Mouse (Mus musculus) ES-Bruce4 (cell line): ENCODE data around the gene Sf3a3. TPM values are rescaled to one million over a fixed set of nuclear protein-coding genes. Genes with fewer than 3 reads are reported as not detected.
A peak's percentile ranks its signal among the peaks of the same experiment; 100 is the strongest.

Experiments
- H3K27ac ChIP-seq: 2 replicates; pipeline ENCODE4 v1.5.1; 2012; ENCODE audit warnings: low read length, inconsistent platforms; ENCODE audit not compliant: insufficient read depth
- H3K27me3 ChIP-seq: 2 replicates; pipeline ENCODE4 v1.6.1; 2012; ENCODE audit warnings: mild to moderate bottlenecking, low read length, inconsistent platforms; ENCODE audit not compliant: control insufficient read depth, poor library complexity, insufficient read depth, severe bottlenecking
- H3K36me3 ChIP-seq: 2 replicates; pipeline ENCODE4 v1.6.1; 2012; ENCODE audit warnings: inconsistent platforms, mild to moderate bottlenecking, low read length, moderate library complexity; ENCODE audit not compliant: control insufficient read depth, poor library complexity, insufficient read depth, severe bottlenecking
- H3K4me1 ChIP-seq: one replicate; pipeline ENCODE4 v1.8.1; 2011; ENCODE audit warnings: low read length; ENCODE audit not compliant: control insufficient read depth, insufficient read depth
- H3K4me3 ChIP-seq: 2 replicates; pipeline ENCODE4 v1.5.1; 2011; ENCODE audit warnings: low read depth, mild to moderate bottlenecking, low read length
- H3K9ac ChIP-seq: 2 replicates; pipeline ENCODE4 v1.6.1; 2012; ENCODE audit warnings: low read depth, mild to moderate bottlenecking, inconsistent platforms; ENCODE audit not compliant: poor library complexity, severe bottlenecking
- H3K9me3 ChIP-seq: replicated peaks from 2 replicates; pipeline ENCODE4 v1.6.1; 2012; ENCODE audit warnings: mild to moderate bottlenecking, low read length, inconsistent platforms; ENCODE audit not compliant: control insufficient read depth, poor library complexity, insufficient read depth, severe bottlenecking
- CTCF ChIP-seq: IDR thresholded peaks from one replicate; pipeline ENCODE4 v1.8.1; 2011; ENCODE audit warnings: low read depth, low read length
- EP300 ChIP-seq: IDR thresholded peaks from 2 replicates; pipeline ENCODE4 v1.6.1; 2011; ENCODE audit warnings: low read depth, low read length; ENCODE audit not compliant: insufficient read depth
- POLR2A ChIP-seq: IDR thresholded peaks from one replicate; pipeline ENCODE4 v1.8.1; 2011; ENCODE audit warnings: low read length; ENCODE audit not compliant: insufficient read depth
- polyA plus RNA-seq: library from polyadenylated mRNA; stranded (reverse); fragments of >200 nt; gene quantifications from 2 replicates; pipeline ENCODE4 v1.2.4, GENCODE M21; 2011; ENCODE audit warnings: low read depth; ENCODE audit not compliant: missing spikeins, insufficient read depth, insufficient read length

Sf3a3 gene
- polyA plus RNA-seq = 110 and 127 TPM in 2 replicates

DNA sequence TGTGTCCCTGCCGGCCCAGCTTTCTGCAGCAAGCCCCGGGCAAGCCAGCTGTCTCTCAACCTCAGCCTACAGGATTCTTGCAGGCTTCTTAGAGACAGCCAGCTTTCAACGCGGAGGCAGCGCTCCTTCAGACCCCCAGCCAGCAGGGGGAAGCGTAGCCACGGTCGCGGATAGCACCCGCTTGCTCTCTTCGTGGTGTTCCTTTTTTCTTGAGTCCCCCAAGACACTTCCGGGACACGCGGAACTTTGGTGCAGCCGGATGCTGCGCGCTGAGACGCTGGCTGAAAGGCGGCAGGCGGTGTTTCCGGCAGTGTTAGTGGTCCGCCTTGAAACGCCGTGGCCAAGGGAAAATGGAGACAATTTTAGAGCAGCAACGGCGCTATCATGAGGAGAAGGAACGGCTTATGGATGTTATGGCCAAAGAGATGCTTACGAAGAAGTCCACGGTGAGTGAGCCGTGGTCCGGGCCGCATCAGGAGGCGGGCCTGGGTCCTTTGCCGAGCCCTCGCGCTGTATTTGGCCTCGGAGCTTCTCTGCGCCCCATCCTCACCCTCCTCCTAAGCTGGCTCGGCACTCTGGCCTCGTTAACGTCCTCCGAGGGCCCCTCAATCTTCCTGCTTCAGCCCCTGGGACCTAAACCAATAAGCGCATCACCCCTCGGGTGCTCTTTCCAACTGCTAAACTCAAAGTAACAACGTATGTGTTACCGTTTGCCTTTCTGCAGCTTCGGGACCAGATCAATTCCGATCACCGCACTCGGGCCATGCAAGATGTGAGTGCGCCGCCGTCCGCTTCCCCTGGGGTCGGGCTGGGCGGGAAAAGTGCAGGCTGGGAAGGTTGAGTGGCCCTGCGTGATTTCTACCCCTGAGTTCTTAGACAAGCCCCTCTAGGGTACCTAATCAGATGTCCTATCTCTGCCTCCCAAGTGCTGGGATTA lies at the start of gene Sf3a3:
Sf3a3 (plus strand) TSS at position 232 of the 937 bp plus-strand sequence.
- peaks cover 29% of the 10 kb centered on the region for H3K36me3 ChIP-seq
- H3K27ac ChIP-seq = peak within 1 kb of the TSS; percentile 85
- peak within 1 kb of the TSS; percentile 92 for H3K4me3 ChIP-seq
- TF ChIP-seq EP300 (peak; percentile 77), POLR2A (peak; percentile 46), CTCF (peak; percentile 74)
- no peaks in the 10 kb centered on the region for H3K27me3 ChIP-seq
- peak within 1 kb of the TSS; percentile 83 for H3K9ac ChIP-seq
- no peaks in the 10 kb centered on the region for H3K9me3 ChIP-seq
- no peaks in the 10 kb centered on the region for H3K4me1 ChIP-seq

DNA sequence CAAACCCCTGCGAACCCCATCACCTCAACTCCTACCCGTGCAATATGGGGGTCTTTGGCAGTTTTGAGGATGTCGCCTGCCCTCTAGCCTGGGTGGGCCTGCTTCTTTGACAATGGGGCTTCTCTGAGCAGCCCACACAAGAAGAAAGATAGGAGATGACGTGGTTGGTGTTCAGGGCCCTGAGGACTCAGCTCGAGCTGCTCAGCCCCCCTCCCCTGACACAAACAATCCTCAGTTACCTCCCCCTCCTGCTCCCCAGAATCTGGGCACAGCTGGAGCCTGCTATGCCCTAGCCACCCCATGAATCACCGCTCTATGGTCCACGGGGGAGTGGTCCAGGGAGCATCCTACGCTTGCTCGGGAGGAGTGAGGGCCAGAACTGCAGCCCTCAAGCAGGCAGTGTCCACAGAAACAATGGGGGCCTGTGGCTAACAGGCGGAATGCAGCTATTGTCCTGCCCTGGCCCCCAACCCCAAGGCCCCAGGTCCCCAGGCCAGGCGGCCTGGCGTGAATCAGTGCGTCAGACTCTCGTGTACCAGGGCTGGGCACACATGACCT lies 47.0 kb upstream of the Sf3a3 start:
- no peak for TF ChIP-seq POLR2A
- no peak for TF ChIP-seq CTCF
- no peak for TF ChIP-seq EP300
- Histone ChIP-seq H3K4me1 (no peaks in the 10 kb centered on the region), H3K27ac (no peak overlapping the region), H3K36me3 (no peaks in the 10 kb centered on the region), H3K9ac (no peak overlapping the region), H3K9me3 (no peaks in the 10 kb centered on the region), H3K27me3 (no peaks in the 10 kb centered on the region), H3K4me3 (no peak overlapping the region)

DNA sequence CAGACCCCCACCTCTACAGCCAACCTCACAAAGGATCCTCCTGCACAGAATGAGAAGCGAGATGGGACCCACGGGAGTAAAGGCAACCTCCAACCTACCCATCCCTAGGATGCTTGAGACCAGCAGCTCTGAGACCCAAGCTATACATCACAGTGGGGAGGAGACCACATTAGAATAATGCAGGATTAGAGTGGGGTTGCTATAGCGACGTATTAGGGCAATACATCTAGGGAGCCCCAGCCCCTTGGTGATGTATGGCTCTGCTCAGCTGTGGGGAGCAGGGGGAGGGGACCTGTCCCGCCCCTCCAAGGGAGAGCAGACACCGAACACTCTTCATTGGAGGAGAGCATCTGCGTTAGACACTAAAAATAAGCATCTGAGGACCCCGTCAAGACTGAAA lies 46.5 kb upstream of the Sf3a3 start:
- TF ChIP-seq POLR2A (no peak), EP300 (no peak), CTCF (no peak)
- H3K36me3 ChIP-seq = no peaks in the 10 kb centered on the region
- no peaks in the 10 kb centered on the region for H3K27me3 ChIP-seq
- H3K27ac ChIP-seq = no peak overlapping the region
- no peak overlapping the region for H3K4me3 ChIP-seq
- no peaks in the 10 kb centered on the region for H3K9me3 ChIP-seq
- no peak overlapping the region for H3K9ac ChIP-seq
- no peaks in the 10 kb centered on the region for H3K4me1 ChIP-seq

DNA sequence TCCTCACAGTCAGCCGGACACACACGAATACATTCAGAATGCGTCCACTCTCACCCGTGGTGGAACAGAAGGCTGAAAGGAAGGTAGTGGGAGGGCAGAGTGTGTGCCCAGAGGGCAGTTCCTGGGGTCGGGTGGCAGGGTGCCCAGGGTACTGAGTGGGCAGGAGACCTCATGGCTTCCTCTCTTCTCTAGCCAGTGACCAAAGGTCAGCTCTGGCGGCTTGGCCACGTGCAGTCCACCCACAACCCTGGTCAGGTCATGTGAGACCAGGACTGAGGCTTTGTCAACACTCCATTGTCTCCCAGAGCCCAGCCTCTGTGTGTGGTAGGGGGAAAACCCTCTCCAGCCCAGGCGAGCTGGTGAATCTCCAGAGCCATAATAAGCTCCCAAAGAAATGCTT lies 44.3 kb upstream of the Sf3a3 start:
- Histone ChIP-seq H3K9me3 (no peaks in the 10 kb centered on the region), H3K36me3 (no peaks in the 10 kb centered on the region), H3K27me3 (no peaks in the 10 kb centered on the region), H3K9ac (no peak overlapping the region), H3K4me1 (no peaks in the 10 kb centered on the region), H3K27ac (no peak overlapping the region), H3K4me3 (no peak overlapping the region)
- no peak for TF ChIP-seq EP300
- TF ChIP-seq CTCF = no peak
- no peak for TF ChIP-seq POLR2A

DNA sequence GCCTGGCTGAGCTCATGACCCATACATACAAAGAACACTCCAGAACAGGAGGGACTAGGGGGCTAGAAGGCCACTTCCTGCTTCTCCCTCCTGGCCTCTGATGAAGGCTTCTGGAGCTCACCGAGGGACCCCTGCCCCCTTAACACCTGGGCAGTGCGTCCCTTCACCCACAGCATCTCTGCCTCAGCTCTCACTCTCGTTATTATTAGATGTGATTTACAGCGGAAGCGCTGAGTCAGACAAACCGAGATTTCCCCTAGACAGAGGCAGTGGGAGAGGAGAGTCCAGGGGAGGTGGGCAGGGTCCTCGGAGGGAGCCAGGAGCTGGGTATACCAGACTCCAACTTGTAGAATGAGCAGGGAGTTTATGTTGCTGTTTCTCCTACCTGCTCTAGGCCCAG lies 43.0 kb upstream of the Sf3a3 start:
- H3K9ac ChIP-seq = no peak overlapping the region
- H3K27ac ChIP-seq = no peak overlapping the region
- no peaks in the 10 kb centered on the region for H3K9me3 ChIP-seq
- H3K4me1 ChIP-seq = no peaks in the 10 kb centered on the region
- no peaks in the 10 kb centered on the region for H3K27me3 ChIP-seq
- no peak for TF ChIP-seq CTCF
- TF ChIP-seq POLR2A = no peak
- no peak for TF ChIP-seq EP300
- H3K4me3 ChIP-seq = no peak overlapping the region
- no peaks in the 10 kb centered on the region for H3K36me3 ChIP-seq
